Mouse (Mus musculus) kidney, adult 2 months (tissue): ENCODE measurements at regions not wholly inside any gene's neighbourhood (a gene's known extent, or its start where the extent isn't known, plus 50 kb on each side); places are given as distances from the start of the nearest gene placed in this dataset.

ENCODE experiments used
- CTCF ChIP-seq: fragments of 200-500 bp; conservative IDR thresholded peaks from 2 replicates; pipeline ENCODE4 v1.5.1; 2011; ENCODE audit warnings: low read depth, mild to moderate bottlenecking, control low read depth, low read length, moderate library complexity, mixed read lengths; ENCODE audit not compliant: insufficient read depth, insufficient read length
- POLR2A ChIP-seq: fragments of 200-500 bp; IDR thresholded peaks from one replicate; pipeline ENCODE4 v1.6.1; 2011; ENCODE audit warnings: low read depth, low read length, control low read depth

- TF ChIP-seq POLR2A (no peak), CTCF (no peak)
Measured at GRCm38 (mm10) chr9:46684113-46684850, 314.3 kb upstream of the Gm4791 start.
